Mouse (Mus musculus) left cerebral cortex, adult 6 months (tissue): Measurements from ENCODE around the gene Gm28363. TPM values are rescaled to one million over a fixed set of nuclear protein-coding genes. Genes with fewer than 3 reads are reported as not detected.

Source experiments
- long read RNA-seq, 2 experiments: library from polyadenylated mRNA; unstranded; transcript quantifications; one replicate each; pipeline ENCODE4 v2.0.0; 2019 to 2020
- polyA plus RNA-seq: library from polyadenylated mRNA; unstranded; fragments of <200 nt; fragmentation: Nextera tagmentation; gene quantifications from 2 replicates; pipeline ENCODE4 v1.2.3, GENCODE M21; 2021

The Gm28363 gene
- not detected in 2 replicates for polyA plus RNA-seq
- long read RNA-seq, experiment 1, result 0 reads
- long read RNA-seq, experiment 2, result 0 reads

GRCm38 (mm10) chr1:117696831-117697230, at the start of gene Gm28363:
Gm28363 (plus strand) TSS chr1:117697131.

Other genes with a start within 250 kb of the Gm28363 start
- gene B020011L13Rik, start 84.0 kb downstream of the Gm28363 start, polyA plus RNA-seq, result not detected in 2 replicates
- not detected in 2 replicates for gene Gm28360, start 132.9 kb downstream of the Gm28363 start, polyA plus RNA-seq
- gene Gm28168, start 230.9 kb downstream of the Gm28363 start, polyA plus RNA-seq, result not detected in 2 replicates